Mouse (Mus musculus) lung, embryonic 14.5 days (tissue): ENCODE measurements around the gene Hivep3. TPM values are rescaled to one million over a fixed set of nuclear protein-coding genes. Genes with fewer than 3 reads are reported as not detected.

Source experiments
- ATAC-seq: fragments of 200-750 bp; cut with Nextera tagmentation; 2 replicates; pipeline ENCODE4 v1.8.0; 2017; ENCODE audit warnings: mild to moderate bottlenecking, moderate TSS enrichment, moderate library complexity; ENCODE audit not compliant: insufficient read depth
- DNase-seq: peaks from one replicate; pipeline ENCODE4 v3.0.0-alpha.2; 2015
- H3K27ac ChIP-seq: fragments of 300-500 bp; sonication (generic); 2 replicates; pipeline ENCODE4 v1.5.1; 2014; ENCODE audit warnings: low read depth, mild to moderate bottlenecking, moderate library complexity
- H3K27me3 ChIP-seq: fragments of 300-500 bp; sonication (generic); 2 replicates; pipeline ENCODE4 v1.6.1; 2014; ENCODE audit warnings: low read length, control low read depth; ENCODE audit not compliant: insufficient read depth
- H3K36me3 ChIP-seq: fragments of 300-500 bp; sonication (generic); 2 replicates; pipeline ENCODE4 v1.6.1; 2014; ENCODE audit warnings: control low read depth; ENCODE audit not compliant: insufficient read depth
- H3K4me1 ChIP-seq: fragments of 300-500 bp; sonication (generic); 2 replicates; pipeline ENCODE4 v1.6.1; 2014; ENCODE audit warnings: antibody characterized with exemption, control low read depth; ENCODE audit not compliant: insufficient read depth
- H3K4me2 ChIP-seq: fragments of 300-500 bp; sonication (generic); 2 replicates; pipeline ENCODE4 v1.6.1; 2014; ENCODE audit warnings: mild to moderate bottlenecking
- H3K4me3 ChIP-seq: fragments of 300-500 bp; sonication (generic); 2 replicates; pipeline ENCODE4 v1.5.1; 2014; ENCODE audit warnings: low read depth, low read length
- H3K9ac ChIP-seq: fragments of 300-500 bp; sonication (generic); 2 replicates; pipeline ENCODE4 v1.6.1; 2014
- H3K9me3 ChIP-seq: fragments of 300-500 bp; sonication (generic); 2 replicates; pipeline ENCODE4 v1.6.1; 2016; ENCODE audit warnings: low read depth, low read length, control low read depth
- CTCF ChIP-seq: IDR thresholded peaks from 2 replicates; pipeline ENCODE4 v1.5.1; 2016; ENCODE audit warnings: antibody characterized with exemption, low read depth
- WGBS: fragments of 180-500 bp; shearing (Covaris S2); extraction: QIAGEN DNeasy Blood & Tissue Kit; methylation state at CpG from one replicate; pipeline ENCODE4 v1.1.7; 2014; 5-methylcytosine and 5-hydroxymethylcytosine counted together
- polyA plus RNA-seq: library from polyadenylated mRNA; unstranded; fragments of >200 nt; fragmentation: Nextera tagmentation; extraction: Ambion mirVana; gene quantifications from 2 replicates; pipeline ENCODE4 v1.2.1, GENCODE M21; 2014

The Hivep3 gene
- polyA plus RNA-seq, 1 experiment from 2014 or later: 22.0 TPM

DNA sequence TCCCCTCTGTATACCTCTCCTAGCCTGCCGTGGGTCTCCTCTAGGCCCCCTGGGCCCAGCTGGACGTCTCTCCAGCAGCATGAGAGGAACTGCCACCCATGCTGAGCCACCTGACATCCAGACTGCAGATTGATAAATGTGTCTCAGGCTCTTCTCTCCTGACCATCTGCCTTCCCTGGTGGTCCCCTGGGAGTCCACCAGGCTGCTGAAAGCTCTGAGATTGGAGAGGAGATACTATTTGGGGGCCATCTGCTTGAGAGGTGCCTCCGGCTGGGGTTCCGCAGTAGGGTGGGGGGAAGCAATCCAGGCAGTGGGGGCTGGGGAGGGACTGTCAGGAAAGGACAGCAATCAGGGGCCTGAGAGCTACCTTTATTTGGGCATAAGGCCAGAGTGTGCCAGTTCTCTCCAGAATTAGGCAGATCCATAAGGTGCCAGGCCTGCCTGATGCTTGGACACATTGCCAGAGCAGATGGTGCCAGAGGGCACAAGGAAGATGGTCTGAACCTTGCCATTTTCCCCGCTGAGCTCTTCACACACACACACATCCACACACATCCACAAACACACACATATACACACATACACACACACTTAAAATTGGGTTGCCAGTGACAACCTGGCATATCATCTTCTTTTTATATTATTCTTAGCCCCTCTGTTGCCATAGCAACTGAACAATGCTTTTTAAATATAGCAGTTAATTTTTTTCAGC is 253.2 kb downstream of the Hivep3 start:
- ATAC-seq: no peak
- Histone ChIP-seq H3K4me2 (no peak overlapping the region), H3K9me3 (no peaks in the 10 kb centered on the region), H3K9ac (no peak overlapping the region), H3K4me1 (no peaks in the 10 kb centered on the region), H3K36me3 (no peaks in the 10 kb centered on the region), H3K27ac (no peak overlapping the region), H3K27me3 (no peaks in the 10 kb centered on the region), H3K4me3 (no peak overlapping the region)
- 44% methylated on average over 5 of the region's 5 CpGs for WGBS
- DNase-seq: no peak
- no peak for TF ChIP-seq CTCF

DNA sequence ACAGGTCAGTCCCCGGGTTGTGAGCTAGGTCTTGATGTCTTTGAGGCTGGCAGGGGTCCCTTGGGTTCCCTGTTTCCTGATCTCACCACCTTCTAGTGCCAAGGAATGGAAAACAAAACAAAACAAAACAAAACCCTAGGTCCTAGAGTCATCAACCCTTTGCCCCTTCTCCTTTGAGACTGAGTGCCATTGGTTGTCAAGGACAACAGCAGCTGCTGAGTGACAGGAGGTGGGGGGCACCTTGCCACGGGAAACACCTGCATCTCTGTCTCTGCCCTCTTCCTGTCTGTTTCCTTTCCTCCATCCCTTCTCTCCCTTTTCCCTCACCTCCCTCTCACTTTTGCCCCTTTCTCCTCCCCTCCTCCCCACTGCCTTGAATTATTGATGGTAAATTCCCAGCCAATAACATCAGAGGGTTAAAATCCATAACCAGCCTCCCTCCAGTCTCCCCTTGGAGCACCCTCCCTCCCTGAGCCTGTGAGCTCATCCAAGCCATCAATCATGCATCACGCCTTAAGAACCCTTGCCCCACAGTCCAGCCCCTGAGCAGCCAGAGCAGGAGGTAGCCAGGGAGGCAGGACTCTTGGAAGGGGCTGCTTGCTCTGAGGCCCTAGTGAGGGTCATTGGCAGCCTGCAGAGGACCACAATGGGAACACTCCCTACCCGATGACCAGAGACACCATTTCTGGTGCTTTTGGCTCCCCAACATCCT is 253.9 kb downstream of the Hivep3 start:
- Histone ChIP-seq H3K4me3 (no peak overlapping the region), H3K27me3 (no peaks in the 10 kb centered on the region), H3K9me3 (no peaks in the 10 kb centered on the region), H3K4me1 (no peaks in the 10 kb centered on the region), H3K4me2 (no peak overlapping the region), H3K9ac (no peak overlapping the region), H3K36me3 (no peaks in the 10 kb centered on the region), H3K27ac (no peak overlapping the region)
- WGBS: 27% methylated on average over 4 of the region's 4 CpGs
- no peak for ATAC-seq
- no peak for DNase-seq
- no peak for TF ChIP-seq CTCF

DNA sequence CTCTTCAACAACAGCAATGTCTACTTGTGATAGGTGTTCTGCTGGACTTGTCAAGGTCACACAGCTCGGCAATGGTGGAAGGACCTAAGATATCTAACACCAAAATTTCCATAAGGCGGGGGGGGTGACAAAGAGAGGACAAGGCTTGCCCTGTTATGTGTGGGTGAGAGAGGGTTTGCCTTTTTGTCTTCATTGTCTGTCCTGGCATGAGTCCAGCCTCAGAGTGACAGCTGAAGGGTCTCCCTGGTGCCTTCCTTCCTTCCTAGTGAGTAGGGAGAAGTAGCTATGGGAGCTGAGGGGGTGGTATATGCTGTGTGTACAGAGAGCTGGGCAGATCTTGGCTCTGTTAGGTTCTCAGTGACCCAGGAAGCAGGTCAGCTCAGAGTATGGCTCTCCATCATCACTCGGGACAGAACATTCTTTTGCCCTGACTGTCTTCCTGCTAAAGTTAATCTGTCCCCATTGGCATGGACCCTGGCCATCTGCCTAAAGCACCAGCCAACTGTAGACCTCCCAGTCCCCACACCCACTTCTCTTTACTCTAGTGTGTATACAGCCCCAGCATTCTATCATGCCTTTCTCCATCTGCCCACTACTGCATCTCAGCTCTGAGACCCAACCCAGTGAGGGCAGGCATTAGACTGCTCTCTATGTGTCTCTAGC is 255.6 kb downstream of the Hivep3 start:
- ATAC-seq (no peak), DNase-seq (no peak)
- Histone ChIP-seq H3K27ac (no peak overlapping the region), H3K9me3 (no peaks in the 10 kb centered on the region), H3K4me3 (no peak overlapping the region), H3K9ac (no peak overlapping the region), H3K27me3 (no peaks in the 10 kb centered on the region), H3K4me1 (no peaks in the 10 kb centered on the region), H3K4me2 (no peak overlapping the region), H3K36me3 (no peaks in the 10 kb centered on the region)
- TF ChIP-seq CTCF: no peak
- WGBS: 54% methylated on average over 3 of the region's 3 CpGs

DNA sequence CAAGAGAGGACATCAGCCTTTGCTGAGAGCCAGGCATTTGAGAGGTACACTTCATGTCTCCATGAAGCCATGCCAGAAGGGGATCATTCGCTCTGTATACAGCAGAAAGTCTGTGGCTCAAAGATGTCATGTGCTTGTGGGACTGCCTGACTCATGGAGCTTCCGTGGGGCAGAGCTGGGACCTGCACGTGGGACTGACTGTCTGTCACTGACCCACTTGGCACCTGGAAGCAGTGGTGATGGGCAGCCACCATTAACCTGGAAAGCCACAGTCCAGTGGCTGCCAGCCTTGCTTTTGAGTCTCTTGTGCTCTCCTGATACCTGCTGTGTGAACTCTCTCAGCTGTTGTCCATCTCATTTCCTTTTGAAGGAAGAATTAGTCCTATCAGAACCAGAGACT is 256.8 kb downstream of the Hivep3 start:
- no peak for DNase-seq
- Histone ChIP-seq H3K27ac (no peak overlapping the region), H3K4me3 (no peak overlapping the region), H3K9ac (no peak overlapping the region), H3K4me1 (no peaks in the 10 kb centered on the region), H3K4me2 (no peak overlapping the region), H3K9me3 (no peaks in the 10 kb centered on the region), H3K27me3 (no peaks in the 10 kb centered on the region), H3K36me3 (no peaks in the 10 kb centered on the region)
- ATAC-seq: no peak
- WGBS: 71% methylated on average over 3 of the region's 3 CpGs
- no peak for TF ChIP-seq CTCF

DNA sequence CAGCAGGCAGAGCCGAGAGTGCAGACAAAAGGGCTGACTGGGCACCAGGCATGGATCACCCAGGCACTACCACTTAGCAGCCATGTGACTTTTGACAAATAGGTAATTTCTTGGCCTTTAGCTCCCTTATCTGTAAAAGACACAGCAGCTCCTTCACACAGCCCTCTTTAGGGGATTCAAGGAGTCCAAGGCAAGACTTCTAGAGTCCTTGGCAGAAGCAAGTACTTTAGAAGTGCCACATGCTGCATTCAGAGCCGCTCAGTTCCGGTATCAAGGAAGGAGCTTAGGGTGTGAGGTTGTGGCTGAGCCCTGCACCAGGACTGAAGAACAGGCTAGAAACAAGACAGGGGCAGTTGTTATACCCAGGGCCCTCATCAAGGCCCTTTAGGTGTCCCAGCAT is 257.3 kb downstream of the Hivep3 start:
- H3K4me3 ChIP-seq: no peak overlapping the region
- DNase-seq (no peak), ATAC-seq (no peak)
- H3K27ac ChIP-seq: no peak overlapping the region
- H3K4me2 ChIP-seq: no peak overlapping the region
- no peaks in the 10 kb centered on the region for H3K9me3 ChIP-seq
- H3K4me1 ChIP-seq: no peaks in the 10 kb centered on the region
- no peak for TF ChIP-seq CTCF
- WGBS: 50% methylated on average over 3 of the region's 3 CpGs
- H3K9ac ChIP-seq: no peak overlapping the region
- no peaks in the 10 kb centered on the region for H3K36me3 ChIP-seq
- H3K27me3 ChIP-seq: no peaks in the 10 kb centered on the region

DNA sequence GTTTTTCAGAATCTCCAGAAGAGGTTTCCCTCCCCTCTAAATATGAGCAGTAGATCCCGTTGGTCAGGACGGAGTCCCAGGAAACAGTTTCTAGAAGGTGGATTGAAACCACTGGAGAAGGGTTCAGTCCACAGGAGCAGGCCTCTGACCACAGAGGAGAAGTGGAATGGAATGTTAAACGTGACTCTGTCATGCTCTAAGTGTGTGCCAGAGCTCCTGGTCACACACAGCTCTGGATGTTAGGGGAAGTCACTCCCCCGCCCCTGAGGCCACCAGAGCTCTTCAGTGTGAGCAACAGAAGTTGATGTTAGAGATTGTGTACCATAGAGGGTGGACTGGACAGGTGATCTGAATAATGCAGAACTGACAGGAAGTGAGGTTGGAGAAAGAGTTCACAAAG is 258.2 kb downstream of the Hivep3 start:
- H3K9me3 ChIP-seq: no peaks in the 10 kb centered on the region
- no peaks in the 10 kb centered on the region for H3K27me3 ChIP-seq
- WGBS: 44% methylated on average over 4 of the region's 4 CpGs
- ATAC-seq (no peak), DNase-seq (peak; percentile 36)
- TF ChIP-seq CTCF: no peak
- no peaks in the 10 kb centered on the region for H3K4me1 ChIP-seq
- no peak overlapping the region for H3K27ac ChIP-seq
- no peak overlapping the region for H3K4me2 ChIP-seq
- no peaks in the 10 kb centered on the region for H3K36me3 ChIP-seq
- no peak overlapping the region for H3K9ac ChIP-seq
- no peak overlapping the region for H3K4me3 ChIP-seq

DNA sequence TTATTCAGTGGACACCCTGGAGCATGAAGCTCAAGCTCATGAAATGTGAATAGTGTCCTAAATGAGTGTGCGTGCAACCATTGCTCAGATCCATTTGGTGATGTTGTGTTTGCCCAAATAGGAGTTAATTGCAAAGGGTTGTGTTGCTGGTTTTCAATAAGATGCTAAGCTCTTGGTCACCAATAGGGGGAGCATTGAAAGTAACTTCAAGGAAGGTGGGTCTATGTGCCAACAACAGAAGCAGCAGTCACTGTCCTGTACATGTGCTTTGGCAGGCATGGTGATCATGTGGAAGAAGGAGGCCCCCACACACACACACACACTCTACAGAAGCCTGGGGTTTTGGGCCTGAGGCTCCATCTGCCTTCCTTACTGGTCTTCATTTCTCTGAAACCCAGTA is 262.8 kb downstream of the Hivep3 start:
- Histone ChIP-seq H3K36me3 (no peaks in the 10 kb centered on the region), H3K4me1 (no peaks in the 10 kb centered on the region), H3K27ac (no peak overlapping the region), H3K9me3 (no peaks in the 10 kb centered on the region), H3K9ac (no peak overlapping the region), H3K4me3 (no peak overlapping the region), H3K27me3 (no peaks in the 10 kb centered on the region), H3K4me2 (no peak overlapping the region)
- no peak for ATAC-seq
- 95% methylated on average over 1 of the region's 1 CpGs for WGBS
- DNase-seq: no peak
- peak; percentile 51 for TF ChIP-seq CTCF
